Mouse (Mus musculus) urinary bladder, postnatal 4 days (tissue): ENCODE measurements at regions not wholly inside any gene's neighbourhood (a gene's known extent, or its start where the extent isn't known, plus 50 kb on each side); places are given as distances from the start of the nearest gene placed in this dataset.

ENCODE experiments used
- DNase-seq, 2 experiments: peaks; one replicate each; pipeline ENCODE4 v3.0.0; 2021 to 2022; ENCODE audit warnings: low spot score in 2 of 2

DNA sequence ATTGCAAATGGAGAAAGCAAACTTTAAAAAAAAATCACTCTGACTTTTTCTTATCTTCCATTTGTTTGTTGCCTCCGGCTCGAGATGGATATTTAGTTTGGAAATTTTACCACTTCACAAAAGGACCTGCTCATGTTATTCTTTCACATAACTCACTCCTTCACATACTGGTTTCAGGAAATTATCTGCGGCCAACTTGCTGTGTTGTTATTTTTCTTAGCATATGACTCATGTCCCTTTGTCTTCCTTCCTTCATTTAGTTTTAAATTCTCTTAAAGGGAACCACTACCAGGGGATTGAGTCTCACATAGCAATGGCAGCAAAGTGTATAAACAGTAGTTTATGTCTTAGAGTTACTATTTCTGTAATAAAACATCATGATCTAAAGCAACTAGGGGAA is 217.8 kb downstream of the Ahr start:
- no peak for DNase-seq

DNA sequence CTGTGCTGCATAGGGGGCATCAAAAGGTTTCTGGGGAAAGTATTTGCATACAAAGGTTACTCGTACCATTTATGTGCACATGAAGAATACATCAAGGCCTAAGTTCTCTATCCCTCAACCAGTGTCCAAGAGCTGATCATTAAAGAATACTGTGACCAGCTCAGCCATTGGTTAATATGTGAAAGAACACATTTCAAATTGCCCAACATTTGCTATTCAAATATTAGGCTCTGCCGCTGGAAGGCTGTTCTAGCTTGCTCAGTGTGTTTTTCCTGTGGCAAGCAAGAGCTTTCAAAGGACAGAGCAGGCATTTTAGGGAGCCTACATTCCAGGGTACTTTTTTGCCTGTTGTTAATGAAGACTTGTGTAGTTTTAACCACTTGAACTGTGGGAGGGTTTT is 220.8 kb downstream of the Ahr start:
- DNase-seq: no peak

DNA sequence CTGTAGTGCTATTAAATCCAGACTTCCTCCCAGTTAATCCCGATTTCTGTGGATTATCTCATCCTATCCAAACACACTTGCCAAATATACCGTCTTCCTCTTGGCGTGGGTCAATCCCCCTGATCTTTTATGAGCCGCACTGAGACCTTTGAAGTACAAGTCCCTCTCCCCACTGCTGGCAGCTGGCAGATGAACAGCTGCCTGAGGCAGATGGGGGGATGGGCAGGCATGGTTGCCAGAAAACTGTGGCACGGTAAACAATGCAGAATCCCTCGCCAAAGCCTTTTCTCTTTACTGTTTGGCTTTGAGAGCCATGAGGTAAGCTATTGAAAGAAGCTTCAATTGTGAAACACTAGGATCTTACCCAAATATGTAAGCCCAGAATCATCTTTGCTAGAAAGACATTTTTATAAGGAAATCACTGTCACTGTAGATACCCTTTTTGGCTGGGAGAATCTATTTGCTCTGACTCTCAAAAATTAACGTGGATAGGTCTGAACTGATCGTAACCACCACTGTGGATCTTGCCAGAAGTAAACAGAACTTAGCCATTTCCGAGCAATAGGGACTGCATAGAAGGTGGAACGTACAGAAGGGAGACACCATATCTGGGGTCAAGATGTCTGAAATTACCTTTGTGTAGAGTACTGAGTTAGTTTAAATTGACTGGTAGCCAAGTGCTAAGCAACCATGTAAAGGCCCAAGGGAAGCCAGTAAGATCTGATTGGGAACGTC is 221.5 kb downstream of the Ahr start:
- peak; percentile 43 to 62 for DNase-seq

DNA sequence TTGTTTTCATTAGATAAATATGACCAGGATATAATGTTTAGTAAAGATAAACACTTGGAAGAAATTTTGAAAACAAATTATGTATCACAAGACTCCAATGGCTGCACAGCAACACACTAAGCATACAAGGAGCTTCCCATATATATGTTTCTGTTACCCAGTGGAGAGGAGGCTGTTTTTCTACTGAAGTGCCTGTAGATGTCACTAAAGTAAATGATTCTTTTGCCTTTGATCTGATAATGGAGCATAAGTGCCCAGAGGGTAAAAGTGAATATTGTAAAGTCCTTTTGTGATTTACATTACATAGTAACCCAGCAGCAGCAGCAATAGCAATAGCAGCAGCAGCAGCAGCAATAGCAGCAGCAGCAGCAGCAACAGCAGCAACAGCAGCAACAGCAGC is 226.3 kb downstream of the Ahr start:
- DNase-seq: no peak

DNA sequence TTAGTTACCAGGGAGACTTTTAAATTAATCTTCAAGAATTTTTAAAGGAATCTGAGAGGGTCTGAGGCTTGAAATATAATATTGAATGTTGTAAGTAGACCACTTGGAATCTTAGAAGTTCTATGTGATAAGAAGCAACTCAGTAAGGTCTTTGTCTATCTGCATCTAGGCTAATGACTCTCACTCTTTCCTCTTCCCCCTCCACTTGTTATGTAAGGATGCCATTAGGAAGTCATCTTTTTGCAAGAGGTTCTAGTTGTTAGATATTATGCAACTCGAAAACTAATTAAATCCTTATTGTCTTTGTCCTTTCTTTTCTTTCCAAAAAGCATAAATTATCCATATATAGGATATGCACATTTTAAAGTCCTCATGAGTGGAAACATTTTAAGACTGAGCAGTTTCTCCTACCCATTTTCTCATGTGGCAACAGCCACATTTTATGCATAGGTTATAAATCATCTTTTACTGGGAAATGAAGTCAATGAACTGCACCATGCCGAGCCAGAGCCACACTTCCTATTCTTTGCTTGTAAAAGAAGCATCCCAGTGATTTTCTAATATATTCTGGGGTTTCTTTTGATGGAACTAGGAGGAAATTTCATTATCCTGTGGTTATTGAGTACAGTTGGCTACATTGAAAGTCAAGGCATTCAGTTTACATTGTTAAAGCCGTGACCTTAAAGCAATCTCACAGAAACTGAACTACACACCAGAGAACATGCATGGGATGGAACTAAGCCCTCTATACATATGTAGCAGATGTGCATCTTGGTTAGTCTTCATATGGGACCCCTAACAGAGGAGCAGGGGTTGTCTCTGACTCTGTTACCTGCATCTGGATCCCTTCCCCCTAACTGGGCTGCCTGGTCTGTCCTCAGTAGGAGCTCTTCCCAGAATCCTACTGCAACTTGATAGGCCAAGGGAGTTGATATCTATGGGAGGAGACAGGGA is 230.8 kb downstream of the Ahr start:
- no peak for DNase-seq

DNA sequence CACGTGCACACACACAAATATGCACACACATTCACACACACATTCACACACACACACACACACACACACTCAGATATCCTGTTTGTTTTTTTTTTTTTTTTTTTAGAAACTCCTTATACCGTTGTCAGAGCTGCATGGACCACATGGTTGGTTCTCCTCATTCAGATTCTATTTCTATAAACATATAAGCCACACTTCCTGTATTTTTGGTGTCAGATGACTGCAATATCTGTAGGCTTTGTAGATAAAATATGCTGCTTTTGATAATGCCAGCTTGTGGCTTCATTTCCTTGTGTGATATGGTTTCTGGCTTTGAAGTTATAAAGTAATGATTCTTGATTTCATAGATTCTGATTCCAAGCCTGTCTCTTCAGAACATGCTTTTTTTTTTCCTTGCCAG is 231.7 kb downstream of the Ahr start:
- DNase-seq: no peak

DNA sequence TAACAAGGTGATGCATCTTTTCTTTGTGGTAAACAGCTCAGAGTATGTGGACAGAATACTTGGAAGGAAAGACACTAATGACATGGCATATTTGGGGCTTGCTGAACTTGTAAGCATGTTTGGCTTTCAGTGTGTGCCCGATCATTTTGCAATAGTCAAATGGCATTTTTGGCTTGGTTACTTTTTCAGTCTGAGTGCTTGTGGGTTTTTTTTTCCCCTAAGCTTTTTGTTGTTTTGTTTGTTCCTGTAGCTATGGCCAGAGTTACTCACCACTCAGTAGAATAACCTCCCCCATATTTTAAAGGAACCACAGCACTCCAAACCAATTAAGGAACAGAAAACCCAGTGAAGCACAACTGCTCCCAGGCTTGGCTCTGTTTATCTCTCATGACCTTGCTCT is 240.2 kb downstream of the Ahr start:
- no peak for DNase-seq

DNA sequence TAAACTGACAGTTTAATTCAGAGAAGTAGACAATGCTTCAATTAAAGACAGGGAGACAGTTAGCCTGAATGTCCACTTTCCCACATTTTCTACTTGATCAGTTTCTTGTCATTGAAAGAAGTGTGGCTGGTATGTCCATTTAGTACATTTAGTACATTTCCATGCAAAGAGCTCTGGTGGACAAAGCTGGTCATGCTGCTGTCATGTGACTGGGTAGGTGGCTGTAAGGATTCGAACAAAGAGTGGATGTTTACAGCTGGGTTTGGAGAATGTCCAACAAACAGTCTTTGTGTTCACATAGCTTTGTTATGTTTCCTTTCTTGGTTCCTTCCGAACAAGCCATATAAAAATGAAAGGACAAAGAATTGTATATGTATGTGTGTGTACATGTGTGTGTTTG is 241.3 kb downstream of the Ahr start:
- DNase-seq: no peak

DNA sequence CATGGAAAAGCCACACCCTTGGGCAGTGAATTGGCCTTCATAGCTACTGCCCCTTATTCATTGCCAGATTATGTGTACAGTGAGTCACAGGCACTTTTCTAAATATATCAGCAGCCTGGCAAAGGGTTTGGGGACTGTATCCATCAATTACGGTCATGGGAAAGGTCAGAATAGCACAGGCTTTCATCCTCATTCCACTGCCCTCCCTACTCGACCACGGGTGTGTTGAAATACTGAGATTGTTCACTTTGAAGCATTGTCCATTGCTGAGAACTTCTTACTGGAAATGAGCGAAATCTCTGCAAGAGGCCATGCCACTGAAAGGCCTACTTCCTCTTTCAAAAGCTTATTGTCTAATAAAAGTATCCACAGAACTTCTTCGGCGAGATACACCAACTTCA is 242.9 kb downstream of the Ahr start:
- no peak for DNase-seq

DNA sequence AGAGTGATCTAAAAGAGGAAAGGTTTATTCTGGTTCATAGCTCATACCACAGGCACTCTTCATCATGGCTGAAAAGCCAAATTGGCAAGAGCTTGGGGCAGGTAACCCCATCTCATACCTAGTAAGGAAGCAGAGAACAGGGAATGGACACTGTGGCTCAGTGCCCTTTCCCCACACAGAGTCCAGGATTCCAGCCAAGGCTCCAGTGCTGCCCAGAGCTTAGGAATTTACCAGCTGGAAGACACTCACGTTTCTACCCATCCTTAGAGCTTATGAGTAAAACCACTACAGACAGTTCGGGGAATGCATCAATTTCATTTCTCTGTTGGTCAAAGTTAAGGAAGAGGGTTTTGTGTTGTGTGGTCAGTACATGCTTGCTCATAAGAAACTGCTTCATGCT is 241.0 kb downstream of the Snx13 start:
- no peak for DNase-seq

DNA sequence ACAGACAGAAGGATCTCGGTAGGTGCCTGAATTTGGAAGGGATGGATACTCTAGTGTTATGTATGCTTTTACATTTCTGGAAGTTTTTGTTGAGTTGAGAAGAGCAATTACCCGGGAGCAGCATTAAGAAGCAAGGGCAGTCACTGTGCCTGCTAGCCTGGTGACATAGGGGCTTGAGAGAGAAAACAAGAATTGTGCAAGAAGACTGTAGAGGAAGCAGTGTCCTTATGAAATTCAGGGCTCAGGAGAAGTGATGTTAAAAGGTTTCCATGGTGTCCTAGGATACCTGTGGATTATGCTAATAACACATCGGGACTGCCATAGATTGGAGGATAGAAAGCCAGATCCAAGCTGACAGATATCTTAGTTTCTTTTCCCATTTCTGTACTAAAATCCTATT is 240.6 kb downstream of the Snx13 start:
- DNase-seq: no peak

DNA sequence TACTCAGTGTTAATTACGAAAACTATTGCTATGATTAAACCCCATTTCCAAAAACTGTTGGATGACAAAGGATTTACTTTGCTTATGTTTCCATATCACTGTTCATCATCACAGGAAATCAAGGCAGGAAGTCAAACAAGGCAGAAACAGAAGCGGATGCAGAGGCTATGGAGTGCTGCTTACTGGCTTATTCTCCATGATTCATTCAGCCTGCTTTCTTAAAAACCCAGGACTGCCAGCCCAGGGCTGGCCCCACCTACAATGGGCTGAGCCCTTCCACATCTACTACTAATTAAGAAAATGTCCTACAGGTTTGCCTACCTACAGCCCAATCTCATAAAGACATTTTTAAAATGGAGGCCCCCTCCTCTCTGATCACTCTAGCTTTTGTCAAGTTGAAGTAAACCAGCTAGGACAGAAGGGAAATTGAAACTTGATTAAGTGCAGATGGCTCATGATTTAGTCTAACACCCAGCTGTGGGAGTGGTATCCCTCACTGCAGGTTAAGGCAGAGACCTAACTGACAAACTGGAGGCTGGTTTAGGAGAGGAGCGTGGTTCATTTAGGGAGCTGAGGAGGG is 240.1 kb downstream of the Snx13 start:
- DNase-seq: no peak

DNA sequence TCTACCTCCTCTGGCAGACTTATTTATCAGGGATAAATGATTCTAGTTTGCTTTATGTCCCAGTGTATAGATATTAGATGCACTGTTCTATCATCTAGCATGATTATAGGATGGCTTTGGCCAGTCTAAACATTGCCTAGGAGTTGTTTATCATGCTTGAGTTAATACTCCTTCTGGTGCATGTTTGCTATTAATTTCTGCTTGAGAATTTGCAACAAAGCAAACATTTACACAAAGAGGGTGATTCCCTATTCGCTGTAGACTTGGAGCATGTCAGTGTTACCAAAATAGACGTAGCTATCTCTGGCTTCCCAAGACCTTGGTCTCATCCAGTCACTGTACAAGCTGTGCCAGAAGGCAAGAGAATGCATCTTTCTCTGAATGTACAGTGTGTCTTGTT is 237.4 kb downstream of the Snx13 start:
- DNase-seq: no peak

DNA sequence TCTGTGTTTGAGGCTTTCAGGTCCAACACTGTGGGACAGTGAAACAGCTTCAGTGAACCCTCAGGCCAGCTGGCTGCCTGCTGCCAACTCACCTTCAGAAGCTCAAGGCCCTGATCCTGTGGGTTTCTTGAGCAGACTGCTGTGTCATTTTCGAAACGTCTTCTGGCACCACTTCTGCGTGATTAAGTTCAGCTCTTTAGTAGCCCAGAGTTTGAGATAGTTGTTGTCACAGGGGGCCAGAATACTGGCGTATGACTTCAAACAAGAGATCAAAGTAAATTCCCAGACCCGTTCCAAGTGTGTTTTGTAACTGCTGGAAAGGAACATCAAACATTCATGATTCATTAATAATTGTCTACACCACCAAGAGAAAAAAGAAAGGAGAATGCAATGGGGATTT is 236.9 kb downstream of the Snx13 start:
- no peak for DNase-seq

DNA sequence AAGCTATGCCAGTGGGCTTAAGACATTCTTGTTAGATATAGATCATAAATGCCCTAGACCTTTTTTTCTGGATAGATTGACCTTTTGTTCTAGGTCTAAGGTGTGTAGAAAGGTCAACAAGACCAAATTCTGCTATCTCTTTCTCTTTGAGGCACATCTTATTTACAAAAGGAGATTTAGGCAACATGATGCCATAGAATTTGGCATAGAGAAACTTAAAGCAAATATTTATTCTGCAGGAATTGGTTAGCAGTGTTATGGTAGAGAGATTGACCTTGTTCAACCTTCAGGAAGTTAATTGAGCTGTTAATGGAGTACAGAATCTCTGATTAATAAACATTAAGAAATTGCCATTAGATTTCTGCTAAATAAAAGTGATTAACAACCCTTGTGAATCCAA is 236.4 kb downstream of the Snx13 start:
- no peak for DNase-seq

DNA sequence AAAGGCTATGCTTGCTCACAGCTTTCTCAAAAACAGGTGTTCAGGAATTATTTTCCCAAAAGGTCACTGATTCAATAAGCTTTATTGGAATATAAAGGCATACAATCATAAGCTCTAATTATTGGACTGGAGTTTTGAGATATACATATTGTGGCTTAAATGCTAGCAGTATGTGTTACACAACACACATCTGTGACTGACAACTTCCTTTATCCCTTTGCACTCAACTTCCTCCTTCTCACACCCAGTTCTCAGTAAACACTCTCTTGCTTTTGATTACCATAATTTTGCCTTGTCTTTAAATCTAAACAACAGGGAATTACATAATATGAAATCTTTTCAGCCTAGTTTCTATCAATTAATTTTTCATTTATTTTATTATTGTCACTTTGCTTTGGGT is 222.5 kb downstream of the Snx13 start:
- no peak for DNase-seq

DNA sequence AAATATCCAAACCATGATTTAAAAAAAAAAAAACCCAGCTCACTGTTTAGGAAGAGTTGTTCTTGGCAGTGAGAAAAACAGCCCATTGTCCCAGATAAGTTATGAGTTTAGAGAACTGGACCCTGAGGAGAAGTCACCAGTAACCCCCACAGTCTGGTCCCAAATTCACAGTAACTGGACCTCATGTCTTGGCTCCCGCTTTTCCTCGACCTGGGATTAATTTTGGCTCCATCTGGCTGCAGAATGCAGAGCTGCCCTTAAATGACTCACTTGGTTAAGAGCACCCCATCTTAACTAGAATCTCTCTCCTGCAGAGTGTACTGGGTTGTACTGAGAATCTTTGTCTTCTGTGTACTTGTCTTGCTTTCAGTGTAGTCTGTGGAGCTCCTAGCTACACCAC is 221.0 kb downstream of the Snx13 start:
- DNase-seq: no peak

DNA sequence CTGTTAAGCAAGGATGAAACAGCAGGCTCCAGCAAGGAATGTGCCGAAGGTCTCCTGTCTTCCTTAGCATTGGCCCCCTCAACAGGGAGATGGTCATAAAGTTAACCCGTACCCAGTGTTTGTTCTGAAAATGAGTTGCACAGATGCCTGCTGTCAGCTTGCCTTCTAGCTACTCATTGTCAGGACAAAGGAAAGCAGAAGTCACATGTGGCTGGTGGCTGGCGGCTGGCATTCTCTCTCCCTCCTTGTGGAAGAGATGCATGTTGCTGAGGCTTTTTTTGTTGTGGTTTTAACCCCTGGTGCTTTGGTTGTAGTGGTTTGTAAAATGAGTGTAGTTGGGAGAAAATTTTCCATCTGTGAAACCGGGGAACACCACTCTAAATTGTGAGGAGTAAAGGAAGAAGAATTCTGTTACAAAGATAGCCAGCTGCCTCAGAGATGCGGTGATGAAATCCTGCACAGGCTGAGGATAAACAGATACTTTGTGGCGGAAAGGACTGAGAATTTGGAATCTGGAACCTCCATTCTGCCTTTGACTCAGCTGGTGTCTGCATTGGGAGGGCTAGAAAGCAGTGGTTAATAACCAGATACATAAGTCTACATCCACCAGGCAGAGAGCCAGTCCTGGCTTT is 220.2 kb downstream of the Snx13 start:
- DNase-seq: no peak

DNA sequence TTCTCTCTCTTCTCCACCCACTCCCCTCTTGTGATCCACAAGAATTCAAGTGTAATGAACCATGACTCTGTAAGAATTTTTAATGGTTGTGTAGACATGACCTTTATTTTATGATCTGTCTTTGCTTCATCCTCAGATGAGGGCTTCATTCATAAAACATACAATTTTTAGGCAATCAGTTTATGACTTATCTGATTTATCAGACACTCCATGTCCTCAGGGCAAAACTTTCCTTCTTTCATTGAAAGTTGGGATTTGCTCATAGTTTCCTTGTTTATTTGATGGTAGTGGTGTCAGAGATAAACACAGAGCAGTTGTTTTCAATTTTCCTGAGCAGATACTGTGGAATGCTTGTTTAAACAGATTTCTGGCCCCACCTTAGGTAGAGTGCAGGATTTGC is 212.8 kb downstream of the Snx13 start:
- DNase-seq: no peak

DNA sequence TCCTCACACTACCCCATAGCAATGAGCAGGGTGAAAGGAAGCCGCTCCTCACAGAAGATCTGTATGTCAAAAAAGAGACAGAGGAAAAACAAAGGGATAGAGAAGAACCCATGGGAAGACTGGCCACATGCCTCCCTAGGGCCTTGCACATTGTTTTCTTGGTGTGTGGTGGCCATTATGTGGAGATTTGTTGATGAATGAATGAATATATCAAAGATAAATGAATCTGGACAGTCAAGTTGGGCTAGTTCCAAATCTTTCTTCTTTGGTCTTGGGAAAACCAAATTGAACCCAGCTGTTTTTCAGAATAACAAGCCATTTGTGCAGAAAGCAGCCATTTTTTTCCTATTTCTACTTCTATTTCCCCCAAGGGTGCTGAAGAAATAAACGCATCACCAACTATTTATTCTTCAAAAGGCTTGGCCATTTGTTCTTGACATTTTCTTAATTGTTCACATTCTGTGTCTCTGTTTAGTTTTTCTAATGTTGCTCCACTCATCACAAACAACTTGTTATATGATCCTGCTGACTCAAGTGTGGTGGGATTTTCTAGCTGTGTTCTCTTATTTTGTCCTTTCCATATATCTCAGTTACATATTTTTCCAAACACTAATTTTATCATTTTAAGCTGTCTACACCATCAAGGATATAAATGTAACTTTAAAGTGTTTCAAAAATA is 208.9 kb downstream of the Snx13 start:
- DNase-seq: no peak

DNA sequence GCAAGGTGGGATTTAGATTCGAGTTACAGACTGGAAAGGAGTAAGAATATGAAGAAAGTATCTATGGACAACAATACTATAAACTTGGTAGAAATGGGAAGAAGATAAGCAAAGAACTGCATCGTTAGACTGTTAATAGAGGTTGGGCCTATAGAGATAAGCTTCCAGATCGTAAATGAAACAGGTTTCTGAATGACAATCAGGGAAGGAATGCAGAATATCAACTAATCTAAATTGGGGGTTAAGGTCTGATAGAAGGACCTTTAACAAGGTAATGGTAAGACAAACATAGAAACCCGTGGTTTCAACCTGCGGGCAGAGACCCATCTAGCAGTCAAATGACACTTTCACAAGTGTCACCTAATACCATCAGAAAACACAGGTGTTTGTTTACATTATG is 201.5 kb downstream of the Snx13 start:
- no peak for DNase-seq
